Mouse (Mus musculus) ES-E14 (cell line): ENCODE data around the gene Acad11.

ENCODE experiments used
- CHD2 ChIP-seq: IDR thresholded peaks from 2 replicates; pipeline ENCODE4 v1.6.1; 2014; ENCODE audit warnings: mild to moderate bottlenecking, low read depth, low read length, inconsistent platforms
- HCFC1 ChIP-seq: IDR thresholded peaks from 2 replicates; pipeline ENCODE4 v1.6.1; 2012; ENCODE audit warnings: low read length, inconsistent platforms, borderline replicate concordance; ENCODE audit not compliant: insufficient read depth
- ZC3H11A ChIP-seq: IDR thresholded peaks from 2 replicates; pipeline ENCODE4 v1.6.1; 2012; ENCODE audit warnings: low read depth, mild to moderate bottlenecking, inconsistent platforms, low read length, borderline replicate concordance

- TF ChIP-seq ZC3H11A: no peak
- TF ChIP-seq HCFC1: no peak
- TF ChIP-seq CHD2: no peak
These were observed 97.9 kb downstream of the Acad11 start for GRCm38 (mm10) chr9:104161117-104161516.
